Mouse (Mus musculus) small intestine, adult 2 months (tissue): ENCODE data around the gene Cox19.

Experiments
- CTCF ChIP-seq: fragments of 200-500 bp; IDR thresholded peaks from 2 replicates; pipeline ENCODE4 v1.5.1; 2012; ENCODE audit warnings: low read depth, mild to moderate bottlenecking, control low read depth, inconsistent platforms, low read length, moderate library complexity, mixed read lengths; ENCODE audit not compliant: insufficient replicate concordance, insufficient read length; ENCODE audit errors: extremely low read depth
- POLR2A ChIP-seq: fragments of 200-500 bp; IDR thresholded peaks from 2 replicates; pipeline ENCODE4 v1.6.1; 2012; ENCODE audit warnings: low read depth, mild to moderate bottlenecking, control low read depth, inconsistent platforms, low read length, moderate library complexity

GRCm38 (mm10) chr5:139397359-139397916 lies 46.2 kb upstream of the Cox19 start:
- TF ChIP-seq CTCF (no peak), POLR2A (no peak)
